Mouse (Mus musculus) liver, embryonic 14.5 days (tissue): Measurements from ENCODE around the gene Zbtb8a. TPM values are rescaled to one million over a fixed set of nuclear protein-coding genes. Genes with fewer than 3 reads are reported as not detected.

ENCODE experiments used
- ATAC-seq: fragments of 200-750 bp; cut with Nextera tagmentation; 2 replicates; pipeline ENCODE4 v1.8.0; 2017; ENCODE audit warnings: moderate number of reproducible peaks, mild to moderate bottlenecking, moderate library complexity; ENCODE audit not compliant: insufficient read depth
- DNase-seq, 3 experiments: peaks; one replicate each; pipeline ENCODE4 v3.0.0-alpha.2; 2012 to 2013; ENCODE audit warnings: low read depth in 3 of 3, low spot score in 3 of 3
- H3K27ac ChIP-seq: fragments of 300-500 bp; sonication (generic); 2 replicates; pipeline ENCODE4 v1.5.1; 2014; ENCODE audit warnings: moderate library complexity, mild to moderate bottlenecking, control low read depth, inconsistent platforms
- H3K27me3 ChIP-seq: fragments of 300-500 bp; sonication (generic); 2 replicates; pipeline ENCODE4 v1.6.1; 2014; ENCODE audit warnings: mild to moderate bottlenecking, low read length, moderate library complexity; ENCODE audit not compliant: control insufficient read depth, insufficient read depth
- H3K36me3 ChIP-seq: fragments of 300-500 bp; sonication (generic); replicated peaks from 2 replicates; pipeline ENCODE4 v1.6.1; 2014; ENCODE audit warnings: low read depth; ENCODE audit not compliant: control insufficient read depth, insufficient read depth
- H3K4me1 ChIP-seq, 2 experiments: fragments of 200-500 bp in 1 of 2; fragments of 300-500 bp in 1 of 2; sonication (generic) in 1 of 2; replicated peaks; 2 replicates each; pipeline ENCODE4 v1.6.1; 2012 to 2014; ENCODE audit warnings: antibody characterized with exemption in 1 of 2, inconsistent platforms in 1 of 2, low read length in 1 of 2; ENCODE audit not compliant: control insufficient read depth in 2 of 2, insufficient read depth in 2 of 2
- H3K4me2 ChIP-seq: fragments of 300-500 bp; sonication (generic); 2 replicates; pipeline ENCODE4 v1.6.1; 2014; ENCODE audit warnings: low read depth, mild to moderate bottlenecking, control low read depth, moderate library complexity
- H3K4me3 ChIP-seq, 2 experiments: fragments of 200-500 bp in 1 of 2; fragments of 300-500 bp in 1 of 2; sonication (generic) in 1 of 2; 2 replicates each; pipeline ENCODE4 v1.5.1; 2012 to 2014; ENCODE audit warnings: low read depth in 2 of 2, low read length in 2 of 2, mild to moderate bottlenecking in 2 of 2, control low read depth in 1 of 2, inconsistent platforms in 1 of 2, moderate library complexity in 1 of 2; ENCODE audit not compliant: insufficient read depth in 1 of 2
- H3K9ac ChIP-seq: fragments of 300-500 bp; sonication (generic); replicated peaks from 2 replicates; pipeline ENCODE4 v1.6.1; 2014; ENCODE audit warnings: mild to moderate bottlenecking, control low read depth, moderate library complexity
- H3K9me3 ChIP-seq: fragments of 300-500 bp; sonication (generic); 2 replicates; pipeline ENCODE4 v1.6.1; 2016; ENCODE audit warnings: low read length, mixed read lengths; ENCODE audit not compliant: control insufficient read depth
- CTCF ChIP-seq: IDR thresholded peaks from 2 replicates; pipeline ENCODE4 v1.5.1; 2016; ENCODE audit warnings: antibody characterized with exemption, low read depth, control low read depth
- EP300 ChIP-seq: IDR thresholded peaks from 2 replicates; pipeline ENCODE4 v1.6.1; 2016; ENCODE audit warnings: antibody characterized with exemption, low read depth
- WGBS: fragments of 180-500 bp; shearing (Covaris S2); extraction: QIAGEN DNeasy Blood & Tissue Kit; methylation state at CpG from one replicate; pipeline ENCODE4 v1.1.7; 2014; ENCODE audit not compliant: insufficient replicate concordance; 5-methylcytosine and 5-hydroxymethylcytosine counted together
- polyA plus RNA-seq, 2 experiments: library from polyadenylated mRNA; depleted of rRNA in 1 of 2; stranded (reverse) in 1 of 2; unstranded in 1 of 2; fragments of >200 nt; fragmentation: Nextera tagmentation in 1 of 2; extraction: Ambion mirVana in 1 of 2; gene quantifications; 2 replicates each; pipeline versions ENCODE4 v1.2.1 to v1.2.3; 2012 to 2014

The Zbtb8a gene
- polyA plus RNA-seq, 2 experiments = 0.41 to 2.1 TPM

DNA sequence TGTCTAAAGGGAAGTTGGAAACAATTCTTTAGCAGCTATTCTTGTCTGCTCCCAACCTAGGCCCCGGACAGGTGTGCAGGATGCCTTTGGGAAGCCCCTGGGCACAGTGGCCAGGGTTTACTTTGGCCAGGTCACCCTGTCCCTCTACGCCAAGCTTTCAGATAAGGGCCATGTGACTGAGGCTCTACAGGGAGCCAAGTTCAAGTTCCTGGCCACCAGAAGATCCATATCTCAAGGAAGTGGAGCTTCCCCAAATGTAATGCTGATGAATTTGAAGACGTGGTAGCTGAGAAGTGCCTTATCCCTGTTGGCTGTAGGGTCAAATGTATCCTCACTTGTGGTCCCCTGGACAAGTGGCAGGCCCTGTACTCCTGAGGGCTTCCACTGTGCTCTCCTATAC lies 1.9 kb upstream of the Zbtb8a start:
- no peak for TF ChIP-seq CTCF
- no peak for TF ChIP-seq EP300
- no peak for DNase-seq
- H3K4me2 ChIP-seq = no peak overlapping the region
- no peak overlapping the region for H3K4me3 ChIP-seq
- H3K9me3 ChIP-seq = no peaks in the 10 kb centered on the region
- peaks cover 2 to 10% of the 10 kb centered on the region in 2 experiments; a peak in 3 of 4 replicates for H3K4me1 ChIP-seq
- WGBS = 33% methylated on average over 3 of the region's 3 CpGs
- no peak overlapping the region for H3K9ac ChIP-seq
- H3K27ac ChIP-seq = no peak overlapping the region
- ATAC-seq = no peak
- peaks cover 16% of the 10 kb centered on the region for H3K27me3 ChIP-seq
- no peaks in the 10 kb centered on the region for H3K36me3 ChIP-seq

- peak overlapping the region; percentile 25; the same call in 1 of the 2 replicates for H3K27ac ChIP-seq
- peaks cover 16% of the 10 kb centered on the region for H3K27me3 ChIP-seq
- peaks cover 8 to 12% of the 10 kb centered on the region in 2 experiments for H3K4me1 ChIP-seq
- peak overlapping the region; percentile 98 for H3K4me2 ChIP-seq
- peak overlapping the region; percentile 57 for H3K9ac ChIP-seq
- DNase-seq (no peak), ATAC-seq (peak; percentile 81)
- H3K4me3 ChIP-seq = peak overlapping the region; percentile 69 to 84
- under 1% methylated on average over 56 of the region's 68 CpGs for WGBS
- no peaks in the 10 kb centered on the region for H3K36me3 ChIP-seq
- no peak for TF ChIP-seq CTCF
- no peak for TF ChIP-seq EP300
- H3K9me3 ChIP-seq = no peaks in the 10 kb centered on the region
These were observed 863 bp downstream of the Zbtb8a start for GRCm38 (mm10) chr4:129376961-129377545.

- no peak for TF ChIP-seq CTCF
- TF ChIP-seq EP300 = no peak
- Histone ChIP-seq H3K36me3 (no peaks in the 10 kb centered on the region), H3K4me3 (no peak overlapping the region), H3K4me2 (no peak overlapping the region), H3K9me3 (no peaks in the 10 kb centered on the region), H3K27me3 (peaks cover 16% of the 10 kb centered on the region), H3K4me1 (peaks cover 8 to 12% of the 10 kb centered on the region in 2 experiments), H3K27ac (no peak overlapping the region), H3K9ac (no peak overlapping the region)
- DNase-seq = no peak
- no peak for ATAC-seq
- WGBS = 62% methylated on average over 5 of the region's 5 CpGs
These were observed 2.1 kb downstream of the Zbtb8a start for GRCm38 (mm10) chr4:129375821-129376220.

GRCm38 (mm10) chr4:129375000-129375399 lies 2.9 kb downstream of the Zbtb8a start:
- no peak for ATAC-seq

GRCm38 (mm10) chr4:129374219-129374755 lies 3.6 kb downstream of the Zbtb8a start:
- H3K4me1 ChIP-seq = peaks cover 8 to 12% of the 10 kb centered on the region in 2 experiments
- no peaks in the 10 kb centered on the region for H3K36me3 ChIP-seq
- no peak overlapping the region for H3K4me2 ChIP-seq
- no peak overlapping the region for H3K9ac ChIP-seq
- no peak for DNase-seq
- H3K27me3 ChIP-seq = peaks cover 16% of the 10 kb centered on the region
- TF ChIP-seq EP300 = no peak
- no peak for TF ChIP-seq CTCF
- WGBS = 52% methylated on average over 11 of the region's 11 CpGs
- no peaks in the 10 kb centered on the region for H3K9me3 ChIP-seq
- no peak overlapping the region for H3K27ac ChIP-seq
- no peak overlapping the region for H3K4me3 ChIP-seq
- ATAC-seq = no peak

More at GRCm38 (mm10) chr4:129375000-129375399, 2.9 kb downstream of the Zbtb8a start:
- Histone ChIP-seq H3K27me3 (peaks cover 16% of the 10 kb centered on the region), H3K4me2 (no peak overlapping the region), H3K9ac (no peak overlapping the region), H3K27ac (no peak overlapping the region), H3K4me3 (no peak overlapping the region), H3K9me3 (no peaks in the 10 kb centered on the region), H3K36me3 (no peaks in the 10 kb centered on the region), H3K4me1 (peaks cover 8 to 12% of the 10 kb centered on the region in 2 experiments)
- TF ChIP-seq CTCF (no peak), EP300 (no peak)
- DNase-seq = no peak
- WGBS = 51% methylated on average over 6 of the region's 6 CpGs
